Mouse (Mus musculus) lung, postnatal 0 days (tissue): ENCODE results near the gene Mkrn3. TPM values are rescaled to one million over a fixed set of nuclear protein-coding genes. Genes with fewer than 3 reads are reported as not detected.
A peak's percentile ranks its signal among the peaks of the same experiment; 100 is the strongest.

ENCODE experiments used
- ATAC-seq: fragments of 200-750 bp; cut with Nextera tagmentation; 2 replicates; pipeline ENCODE4 v1.8.0; 2017; ENCODE audit warnings: moderate library complexity
- DNase-seq: peaks from one replicate; pipeline ENCODE4 v3.0.0-alpha.2; 2016; ENCODE audit warnings: low spot score
- H3K27ac ChIP-seq: fragments of 300-500 bp; sonication (generic); 2 replicates; pipeline ENCODE4 v1.5.1; 2014; ENCODE audit warnings: antibody characterized with exemption, mild to moderate bottlenecking, low read length, mixed read lengths
- H3K27me3 ChIP-seq: fragments of 300-500 bp; sonication (generic); replicated peaks from 2 replicates; pipeline ENCODE4 v1.6.1; 2014; ENCODE audit warnings: low read length, mixed read lengths; ENCODE audit not compliant: insufficient read depth
- H3K36me3 ChIP-seq: fragments of 300-500 bp; sonication (generic); 2 replicates; pipeline ENCODE4 v1.6.1; 2014; ENCODE audit warnings: low read length, mixed read lengths; ENCODE audit not compliant: insufficient read depth
- H3K4me1 ChIP-seq: fragments of 300-500 bp; sonication (generic); 2 replicates; pipeline ENCODE4 v1.6.1; 2014; ENCODE audit warnings: antibody characterized with exemption, low read depth, low read length, mixed read lengths; ENCODE audit not compliant: insufficient read depth
- H3K4me2 ChIP-seq: fragments of 300-500 bp; sonication (generic); replicated peaks from 2 replicates; pipeline ENCODE4 v1.6.1; 2014; ENCODE audit warnings: low read depth, mild to moderate bottlenecking, low read length, moderate library complexity, mixed read lengths
- H3K4me3 ChIP-seq: fragments of 300-500 bp; sonication (generic); 2 replicates; pipeline ENCODE4 v1.5.1; 2014; ENCODE audit warnings: low read depth, low read length
- H3K9ac ChIP-seq: fragments of 300-500 bp; sonication (generic); replicated peaks from 2 replicates; pipeline ENCODE4 v1.6.1; 2014; ENCODE audit warnings: low read depth, mild to moderate bottlenecking
- H3K9me3 ChIP-seq: fragments of 300-500 bp; sonication (generic); 2 replicates; pipeline ENCODE4 v1.6.1; 2016; ENCODE audit warnings: low read length, mixed read lengths
- CTCF ChIP-seq: IDR thresholded peaks from 2 replicates; pipeline ENCODE4 v1.5.1; 2016; ENCODE audit warnings: antibody characterized with exemption, mild to moderate bottlenecking
- EP300 ChIP-seq: IDR thresholded peaks from 2 replicates; pipeline ENCODE4 v1.6.1; 2016; ENCODE audit warnings: antibody characterized with exemption, mild to moderate bottlenecking, control low read depth
- WGBS: fragments of 180-500 bp; shearing (Covaris S2); extraction: QIAGEN DNeasy Blood & Tissue Kit; methylation state at CpG from one replicate; pipeline ENCODE4 v1.1.7; 2014; 5-methylcytosine and 5-hydroxymethylcytosine counted together
- polyA plus RNA-seq: library from polyadenylated mRNA; unstranded; fragments of >200 nt; fragmentation: Nextera tagmentation; extraction: Ambion mirVana; gene quantifications from 2 replicates; pipeline ENCODE4 v1.2.1, GENCODE M21; 2015

The Mkrn3 gene
- polyA plus RNA-seq, 1 experiment from 2014 or later: 2.2 TPM

DNA sequence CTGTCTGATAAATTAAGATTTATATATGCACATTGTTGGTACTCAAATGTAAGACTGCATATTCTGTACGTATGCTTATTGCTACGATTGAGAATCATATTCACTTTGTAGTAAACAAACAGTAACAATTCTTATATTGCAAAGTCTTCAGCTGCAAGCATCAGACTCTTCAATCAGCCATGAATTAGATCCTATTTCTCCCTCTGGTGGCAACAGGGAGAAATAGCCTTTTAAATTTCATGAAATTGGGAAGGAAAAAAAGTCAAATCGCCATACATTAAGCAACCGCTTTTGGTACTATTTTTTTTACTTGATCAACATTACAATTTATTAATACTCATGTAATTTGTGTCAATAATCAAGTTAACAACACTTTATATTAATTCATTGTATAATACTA lies 31.6 kb downstream of the Mkrn3 start:
- DNase-seq: peak; percentile 10

DNA sequence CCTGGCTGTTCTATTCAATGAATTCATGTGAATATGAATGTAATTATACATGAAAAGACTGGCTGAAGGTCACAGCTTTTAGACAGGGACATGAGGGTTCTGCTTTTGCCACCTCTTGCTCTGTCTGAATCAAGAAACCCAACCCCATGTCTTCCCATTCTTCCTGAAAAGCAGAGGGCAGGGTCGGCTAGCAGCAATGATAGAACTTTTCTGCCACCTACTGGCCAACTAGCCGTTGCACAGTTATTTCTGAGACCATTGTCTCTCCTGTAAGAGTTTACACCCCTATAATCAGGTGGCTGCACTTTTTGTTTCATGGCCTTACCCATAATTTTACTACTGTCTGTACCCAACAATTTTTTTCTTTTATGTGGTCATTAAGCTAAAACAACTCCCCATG lies 37.5 kb downstream of the Mkrn3 start:
- H3K36me3 ChIP-seq: no peaks in the 10 kb centered on the region
- H3K4me1 ChIP-seq: no peaks in the 10 kb centered on the region
- ATAC-seq (0 out of 2 replicates have a peak, but pooled peaks have one; percentile 17), DNase-seq (peak; percentile 53)
- no peaks in the 10 kb centered on the region for H3K9me3 ChIP-seq
- no peaks in the 10 kb centered on the region for H3K27me3 ChIP-seq
- no peak overlapping the region for H3K4me2 ChIP-seq
- no peak overlapping the region for H3K4me3 ChIP-seq
- H3K27ac ChIP-seq: no peak overlapping the region
- TF ChIP-seq CTCF: peak; percentile 74
- no peak for TF ChIP-seq EP300
- H3K9ac ChIP-seq: no peak overlapping the region
- WGBS: 11% methylated on average over 2 of the region's 2 CpGs

More for the DNA sequence above, 31.6 kb downstream of the Mkrn3 start:
- Histone ChIP-seq H3K27me3 (no peaks in the 10 kb centered on the region), H3K9ac (no peak overlapping the region), H3K4me2 (no peak overlapping the region), H3K4me1 (no peaks in the 10 kb centered on the region), H3K36me3 (no peaks in the 10 kb centered on the region), H3K9me3 (no peaks in the 10 kb centered on the region), H3K4me3 (no peak overlapping the region), H3K27ac (no peak overlapping the region)
- ATAC-seq: no peak
- 43% methylated on average over 4 of the region's 4 CpGs for WGBS
- no peak for TF ChIP-seq EP300
- peak; percentile 46 for TF ChIP-seq CTCF

DNA sequence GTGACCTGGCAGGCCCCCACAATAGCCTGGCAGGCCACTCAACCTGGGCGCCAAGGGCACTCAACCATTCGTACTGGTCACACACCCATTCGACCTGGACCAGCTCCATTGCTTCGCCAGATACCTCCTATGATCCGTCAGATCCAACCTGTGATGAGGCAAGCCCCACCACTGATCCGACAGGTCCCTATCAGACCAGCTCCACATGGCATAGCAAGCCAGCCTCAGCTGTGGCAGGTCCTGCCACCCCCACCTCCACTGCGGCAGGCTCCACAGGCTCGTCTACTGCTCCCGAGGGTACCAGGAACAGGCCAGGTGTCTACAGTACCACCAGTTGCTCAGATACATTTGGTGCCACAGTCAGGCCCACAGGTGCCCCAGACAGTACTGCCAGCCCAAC lies 41.4 kb downstream of the Mkrn3 start:
- Histone ChIP-seq H3K4me2 (no peak overlapping the region), H3K4me1 (no peaks in the 10 kb centered on the region), H3K27ac (no peak overlapping the region), H3K36me3 (no peaks in the 10 kb centered on the region), H3K4me3 (no peak overlapping the region), H3K9ac (no peak overlapping the region), H3K9me3 (no peaks in the 10 kb centered on the region), H3K27me3 (no peaks in the 10 kb centered on the region)
- DNase-seq (no peak), ATAC-seq (no peak)
- TF ChIP-seq EP300 (no peak), CTCF (no peak)
- WGBS: 93% methylated on average over 9 of the region's 9 CpGs

DNA sequence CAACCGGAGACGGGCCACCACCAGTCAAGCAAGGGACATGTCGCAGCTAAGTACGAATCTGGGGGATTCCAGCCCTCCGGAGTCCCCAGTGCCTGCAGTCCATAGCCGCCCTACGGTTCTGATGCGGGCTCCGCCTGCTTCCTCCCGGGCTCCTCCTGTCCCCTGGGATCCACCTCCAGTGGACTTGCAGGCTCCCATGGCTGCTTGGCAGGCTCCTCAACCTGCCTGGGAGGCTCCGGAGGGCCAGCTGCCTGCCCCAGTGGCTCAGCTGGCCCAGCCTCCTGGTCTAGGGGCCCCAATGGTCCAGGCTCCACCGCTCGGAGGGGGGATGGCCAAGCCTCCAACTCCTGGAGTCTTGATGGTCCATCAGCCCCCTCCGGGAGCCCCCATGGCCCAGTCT lies 42.6 kb downstream of the Mkrn3 start:
- H3K36me3 ChIP-seq: no peaks in the 10 kb centered on the region
- no peak overlapping the region for H3K9ac ChIP-seq
- H3K27me3 ChIP-seq: no peaks in the 10 kb centered on the region
- WGBS: 22% methylated on average over 13 of the region's 14 CpGs
- no peaks in the 10 kb centered on the region for H3K4me1 ChIP-seq
- no peak for TF ChIP-seq EP300
- no peak for TF ChIP-seq CTCF
- H3K9me3 ChIP-seq: no peaks in the 10 kb centered on the region
- H3K4me3 ChIP-seq: peak overlapping the region; percentile 32
- ATAC-seq: peak; percentile 17
- DNase-seq: no peak
- H3K4me2 ChIP-seq: peak overlapping the region; percentile 55
- no peak overlapping the region for H3K27ac ChIP-seq

DNA sequence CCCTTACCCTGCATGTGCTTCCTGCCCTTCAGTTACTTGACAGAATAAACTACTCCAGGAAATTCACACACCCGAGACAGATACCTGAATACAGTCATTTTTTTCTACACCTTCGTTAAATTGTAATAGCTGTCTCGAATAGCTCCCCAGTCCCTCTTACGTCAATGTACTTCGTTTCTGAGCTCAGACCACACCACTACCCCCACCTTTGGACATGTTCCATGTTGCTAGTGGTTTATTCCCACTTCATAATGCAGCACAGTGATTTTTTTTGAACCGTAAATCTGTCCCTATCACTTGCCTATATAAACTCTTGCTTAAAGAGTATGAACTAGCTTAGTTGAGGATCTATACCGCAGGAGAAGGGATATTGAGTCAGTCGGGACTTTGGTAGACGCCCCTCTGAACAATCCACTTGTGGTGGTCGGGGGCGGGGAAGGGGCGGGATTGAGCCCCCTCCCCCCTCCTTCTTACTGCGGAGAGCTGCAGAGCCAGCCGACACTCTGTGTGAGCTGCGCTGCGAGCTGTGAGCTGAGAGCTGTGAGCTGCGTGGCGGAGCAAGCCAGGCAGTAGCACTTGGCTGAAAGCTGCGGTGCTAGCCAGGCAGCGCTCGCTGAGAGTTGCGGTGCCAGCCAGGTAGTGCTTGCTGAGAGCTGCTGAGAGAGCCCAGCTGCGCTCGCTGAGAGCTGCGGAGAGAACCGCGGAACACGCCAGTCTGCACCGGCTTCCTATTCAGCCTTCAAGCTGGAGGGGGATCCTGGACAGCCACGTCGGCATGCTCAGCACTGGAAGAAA lies 43.2 kb downstream of the Mkrn3 start, which contains the start of gene Magel2:
TSS of gene Magel2 (plus strand) at position 501 of the 795 bp plus-strand sequence.
- peak; percentile 7 for DNase-seq
- no peaks in the 10 kb centered on the region for H3K27me3 ChIP-seq
- no peaks in the 10 kb centered on the region for H3K4me1 ChIP-seq
- peak within 1 kb of the TSS; percentile 32 for H3K4me3 ChIP-seq
- H3K27ac ChIP-seq: no peak within 1 kb of the TSS
- no peak for TF ChIP-seq EP300
- no peak for TF ChIP-seq CTCF
- H3K9ac ChIP-seq: no peak within 1 kb of the TSS
- peak within 1 kb of the TSS; percentile 55 for H3K4me2 ChIP-seq
- 22% methylated on average over 30 of the region's 31 CpGs for WGBS
- no peaks in the 10 kb centered on the region for H3K36me3 ChIP-seq
- ATAC-seq: peak; percentile 50
- H3K9me3 ChIP-seq: no peaks in the 10 kb centered on the region

DNA sequence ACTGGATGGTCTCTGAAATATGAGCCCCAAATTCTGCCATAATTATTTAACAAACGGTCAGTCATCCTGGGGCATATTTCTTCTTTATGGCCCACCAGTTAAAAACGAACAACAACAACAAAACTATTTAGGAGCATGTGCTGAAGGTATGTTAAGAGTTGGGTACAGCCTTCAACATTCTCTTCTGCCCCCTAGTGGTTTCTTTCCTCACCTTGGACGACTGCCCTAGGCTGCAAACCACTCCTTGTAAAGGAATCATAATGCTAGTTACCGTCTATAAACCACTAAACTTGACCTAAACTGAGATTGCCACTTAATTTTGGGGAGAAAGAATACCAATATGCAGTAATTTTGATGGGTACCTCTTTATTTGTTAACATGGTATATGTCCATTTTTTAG lies 44.3 kb downstream of the Mkrn3 start:
- Histone ChIP-seq H3K27me3 (no peaks in the 10 kb centered on the region), H3K9ac (no peak overlapping the region), H3K4me3 (no peak overlapping the region), H3K9me3 (no peaks in the 10 kb centered on the region), H3K4me1 (no peaks in the 10 kb centered on the region), H3K4me2 (no peak overlapping the region), H3K36me3 (no peaks in the 10 kb centered on the region), H3K27ac (no peak overlapping the region)
- 24% methylated on average over 4 of the region's 4 CpGs for WGBS
- peak; percentile 66 for TF ChIP-seq CTCF
- TF ChIP-seq EP300: no peak
- DNase-seq (peak; percentile 48), ATAC-seq (no peak)

Other genes starting within 250 kb of the Mkrn3 start
- gene Ndn, start 73.6 kb downstream of the Mkrn3 start, polyA plus RNA-seq: 34.7 and 36.6 TPM in 2 replicates
- 0.30 and 0.33 TPM in 2 replicates for gene Magel2, start 43.1 kb downstream of the Mkrn3 start, polyA plus RNA-seq
- gene Peg12, start 44.4 kb upstream of the Mkrn3 start, polyA plus RNA-seq: 10.2 and 10.6 TPM in 2 replicates